Mouse (Mus musculus): ENCODE results near the gene Fbxo10.

GRCm38 (mm10) chr4:45073544-45073943, 10.9 kb downstream of the Fbxo10 start:
- TF ChIP-seq ZNF384 (IDR thresholded peaks at IDR 0.05; ENCODE audit: low read depth, low read length) (no peak), CHD2 (IDR thresholded peaks at IDR 0.05; ENCODE audit: low read depth, low read length) (no peak), MAFK (IDR thresholded peaks at IDR 0.05; ENCODE audit: insufficient read depth, low read depth, low read length) (no peak)

All from ES-E14 (cell line).